Mouse (Mus musculus) left cerebral cortex, postnatal 14 days (tissue): ENCODE measurements around the gene Xrcc2. TPM values are rescaled to one million over a fixed set of nuclear protein-coding genes. Genes with fewer than 3 reads are reported as not detected.

Experiments used
- DNase-seq, 2 experiments: peaks; one replicate each; pipeline ENCODE4 v3.0.0; 2021 to 2022; ENCODE audit warnings: low spot score in 2 of 2, mixed read lengths in 1 of 2
- intact Hi-C: fragments of 180-260 bp; cut with DNase I; formaldehyde crosslinking; loops from one replicate; pipeline ENCODE4 v1.15.1; 2025
- total RNA-seq, 2 experiments: library from RNA; stranded (reverse); gene quantifications; 2 replicates each; pipeline ENCODE4 v1.2.3; 2021

Gene Xrcc2
- total RNA-seq, 2 experiments from 2014 or later, result 4.6 to 5.6 TPM

DNA sequence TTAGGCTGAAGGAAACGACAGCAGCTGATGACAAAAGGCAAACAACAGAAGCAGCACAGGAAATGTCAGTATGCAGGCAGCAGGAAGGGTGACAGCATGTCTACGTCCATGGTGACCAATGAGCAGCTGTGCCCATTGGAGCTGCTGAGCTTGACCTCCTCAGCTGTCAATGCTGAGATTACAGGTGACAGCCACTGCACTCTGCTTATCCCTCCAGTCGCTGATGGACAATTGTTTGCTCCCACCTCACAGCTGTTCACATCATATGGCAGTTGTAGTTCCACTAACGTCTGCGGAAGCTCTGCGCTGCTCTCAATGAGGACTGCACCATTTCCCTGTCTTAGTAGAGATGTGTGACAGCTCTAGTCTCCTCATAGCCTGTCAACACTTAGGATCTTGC lies 9.8 kb downstream of the Xrcc2 start:
- DNase-seq, result no peak
- intact Hi-C loops, result no loop called here

DNA sequence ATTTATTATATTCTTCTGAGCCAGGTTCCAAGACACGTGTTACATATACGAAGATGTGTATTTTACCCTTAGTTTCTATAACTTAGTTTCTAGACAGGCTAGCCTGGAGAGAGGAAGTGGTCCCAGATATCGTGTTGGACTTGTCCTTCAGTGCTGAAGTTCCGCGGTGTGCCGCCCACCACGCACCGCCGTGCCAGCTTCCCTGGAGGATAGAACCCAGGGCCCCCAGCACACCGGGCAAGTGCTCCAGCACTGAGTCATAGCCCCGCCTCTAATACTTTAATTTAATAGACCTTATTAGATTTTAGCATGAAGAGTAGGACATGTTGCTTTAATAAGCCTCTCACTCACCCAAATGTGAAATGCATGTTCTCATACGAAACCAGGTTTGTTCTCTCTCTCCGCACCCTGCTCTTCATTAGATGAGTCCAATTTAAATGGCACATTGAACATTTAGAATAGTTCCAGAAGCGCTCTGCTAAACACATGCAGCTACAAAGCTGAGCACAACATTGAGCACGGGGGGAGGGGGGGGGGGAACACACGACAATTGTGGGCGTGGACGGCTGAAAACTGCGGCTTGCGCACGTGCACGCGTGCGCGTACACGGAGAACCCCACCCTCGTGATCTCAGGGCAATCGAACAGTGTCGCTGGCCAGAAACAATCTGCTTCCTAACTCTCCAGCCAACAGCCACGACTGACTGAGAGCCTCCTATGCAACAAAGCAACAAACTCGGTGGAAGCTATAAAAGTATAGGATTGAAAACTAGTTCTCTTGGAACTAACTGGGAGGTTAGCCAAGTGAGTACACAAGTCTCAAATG lies 33.7 kb downstream of the Xrcc2 start:
- no peak for DNase-seq
- intact Hi-C loops, result no loop called here

DNA sequence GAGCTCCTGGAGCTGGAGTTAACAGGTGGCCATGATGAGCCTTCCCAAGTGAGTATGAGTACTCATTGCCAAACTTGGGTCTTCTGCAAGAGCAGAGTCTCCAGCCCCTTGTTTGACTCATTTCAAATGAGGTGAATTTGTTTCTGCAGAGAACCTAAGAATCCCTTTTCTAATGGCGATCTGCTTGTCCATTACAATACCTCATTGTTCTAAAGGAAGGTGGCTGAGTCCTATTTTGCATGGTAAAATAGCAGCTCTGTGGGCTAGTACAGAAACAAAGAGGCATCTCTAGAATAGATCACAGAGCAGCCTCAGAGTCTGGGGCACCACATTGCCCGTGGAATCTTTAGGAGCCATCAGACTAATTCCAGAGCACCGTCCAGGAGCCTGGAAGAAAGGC lies 34.6 kb downstream of the Xrcc2 start:
- intact Hi-C loops, result no loop called here
- no peak for DNase-seq

DNA sequence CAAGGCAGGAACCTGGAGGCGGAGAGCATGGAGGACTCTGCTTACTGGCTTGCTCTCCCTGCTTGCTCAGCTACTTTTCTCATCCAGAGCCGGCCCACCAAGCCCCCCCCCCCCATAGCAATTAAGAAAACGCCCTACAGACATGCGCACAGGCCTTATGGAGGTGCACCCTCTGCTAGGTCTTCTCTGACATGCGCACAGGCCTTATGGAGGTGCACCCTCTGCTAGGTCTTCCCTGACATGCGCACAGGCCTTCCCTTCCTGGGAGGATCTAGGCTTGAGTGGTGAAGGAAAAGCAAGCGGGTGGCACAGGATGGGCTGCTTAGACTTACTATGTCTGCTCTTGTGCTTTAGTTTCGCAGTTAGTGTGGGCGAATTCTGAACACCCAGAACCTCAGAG lies 37.3 kb downstream of the Xrcc2 start:
- DNase-seq, result no peak
- intact Hi-C loops, result no loop called here

DNA sequence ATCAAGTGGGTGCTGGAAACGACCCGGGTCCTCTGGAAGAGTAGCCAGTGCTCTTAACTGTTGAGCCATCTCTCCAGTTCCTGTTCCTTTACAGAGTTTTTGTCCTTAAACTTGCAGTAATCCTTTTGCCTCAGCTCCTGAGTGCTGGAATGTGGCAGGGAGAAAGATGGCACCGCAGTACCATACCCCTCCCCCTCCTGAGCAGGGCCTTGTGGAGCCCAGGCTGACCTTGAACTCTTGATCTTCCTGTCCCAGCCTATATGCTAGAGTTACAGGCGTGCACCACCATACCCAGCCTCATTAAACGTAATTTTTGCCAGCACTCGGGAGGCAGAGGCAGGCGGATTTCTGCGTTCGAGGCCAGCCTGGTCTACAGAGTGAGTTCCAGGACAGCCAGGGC lies 38.9 kb downstream of the Xrcc2 start:
- intact Hi-C loops, result no loop called here

GRCm38 (mm10) chr5:25666108-25666507 lies 39.5 kb downstream of the Xrcc2 start:
- intact Hi-C loops, result no loop called here
- DNase-seq, result peak; percentile 35 to 66

More for the DNA sequence above, 38.9 kb downstream of the Xrcc2 start:
- DNase-seq, result no peak

DNA sequence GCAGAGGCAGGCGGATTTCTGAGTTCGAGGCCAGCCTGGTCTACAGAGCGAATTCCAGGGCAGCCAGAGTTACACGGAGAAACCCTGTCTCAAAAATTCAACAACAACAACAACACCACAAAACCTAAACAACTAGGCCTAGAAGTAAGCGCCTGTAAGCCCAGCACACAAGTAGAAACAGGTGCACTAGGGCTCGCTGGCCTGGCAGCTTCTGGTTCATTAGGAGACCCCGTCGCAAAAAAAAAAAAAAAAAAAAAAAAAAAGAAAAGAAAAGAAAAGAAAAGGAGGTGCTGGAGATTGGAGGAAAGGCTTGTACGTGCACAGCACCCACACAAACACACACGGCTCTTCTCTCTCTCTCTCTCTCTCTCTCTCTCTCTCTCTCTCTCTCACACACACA lies 40.1 kb downstream of the Xrcc2 start:
- intact Hi-C loops, result no loop called here
- no peak for DNase-seq

DNA sequence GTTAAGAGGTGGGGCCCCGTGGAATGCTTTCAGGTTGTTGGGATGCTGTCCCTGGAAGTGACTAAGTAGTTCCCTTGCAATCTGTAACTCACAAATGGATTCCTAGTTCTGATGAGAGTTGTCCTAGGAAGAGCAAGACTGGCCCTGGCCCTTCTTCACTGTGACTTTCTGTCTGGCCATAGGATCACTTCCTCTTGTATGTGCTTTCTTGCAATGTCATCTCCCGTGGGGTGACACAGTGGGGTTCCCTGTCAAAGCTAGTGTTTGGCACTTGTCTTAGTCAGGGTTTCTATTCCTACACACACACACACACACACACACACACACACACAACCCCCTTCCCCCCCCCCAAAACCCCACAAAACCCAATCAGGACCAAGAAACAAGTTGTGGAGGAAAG lies 42.5 kb downstream of the Xrcc2 start:
- intact Hi-C loops, result no loop called here
- no peak for DNase-seq

- intact Hi-C loops, result no loop called here
- no peak for DNase-seq
Observed at GRCm38 (mm10) chr5:25654578-25654987, 51.0 kb downstream of the Xrcc2 start.

DNA sequence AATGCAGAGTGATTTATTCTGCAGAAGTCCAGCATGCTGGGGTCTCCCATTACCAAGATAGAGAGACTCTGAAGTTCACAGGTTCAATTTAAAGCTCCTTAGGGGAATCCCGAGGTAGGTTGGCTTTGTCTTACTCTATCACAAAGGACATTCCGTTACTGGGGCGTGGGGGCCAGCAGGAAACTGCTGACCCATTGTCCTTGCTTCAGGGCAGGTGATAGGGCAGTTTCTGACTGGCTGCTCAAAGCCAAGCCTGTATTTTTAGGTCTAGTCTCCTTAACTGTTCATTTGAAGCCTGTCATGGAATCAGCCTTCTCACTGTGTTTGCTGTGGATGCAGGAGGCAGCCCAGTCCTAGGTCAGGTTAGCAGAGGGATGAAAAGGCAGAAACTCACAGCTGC lies 52.2 kb downstream of the Xrcc2 start:
- DNase-seq, result no peak
- intact Hi-C loops, result no loop called here

GRCm38 (mm10) chr5:25652435-25652834 lies 53.2 kb downstream of the Xrcc2 start:
- peak; percentile 46 to 49 for DNase-seq
- intact Hi-C loops, result no loop called here

DNA sequence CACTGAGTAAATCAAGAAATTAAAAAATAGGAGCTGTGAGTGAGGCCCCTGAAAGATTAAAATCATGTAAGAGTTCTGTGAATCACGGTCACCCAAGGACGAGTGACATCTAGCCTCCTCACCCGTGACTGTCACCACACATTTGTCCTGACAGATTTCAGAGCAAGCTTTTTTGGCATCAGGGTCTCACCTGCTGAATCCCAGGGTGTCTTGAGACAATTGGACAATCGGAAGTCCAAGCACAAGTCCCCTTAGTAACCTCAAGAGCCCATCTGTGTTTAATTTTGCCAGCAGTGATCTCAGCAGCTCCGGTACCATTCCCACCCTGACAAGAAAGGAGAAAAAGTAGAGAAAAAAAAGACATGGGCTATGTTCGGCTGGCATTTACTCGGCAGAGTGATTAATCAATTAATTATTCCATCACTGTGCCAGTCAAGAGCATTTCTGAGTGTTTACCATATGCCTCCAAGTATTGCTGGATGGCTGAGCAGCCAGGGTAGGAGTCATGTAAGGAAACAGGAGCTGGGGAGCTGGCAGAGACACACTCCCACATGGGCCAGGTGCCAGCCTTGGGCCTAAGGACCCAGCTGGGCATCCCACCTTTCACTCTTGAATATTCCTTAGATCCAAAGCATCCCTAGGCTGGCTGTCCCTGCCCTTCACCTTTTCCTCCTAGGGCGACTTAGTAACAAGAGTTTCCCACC lies 59.8 kb downstream of the Xrcc2 start:
- no peak for DNase-seq
- intact Hi-C loops, result no loop called here

- no peak for DNase-seq
- intact Hi-C loops, result no loop called here
Observed at GRCm38 (mm10) chr5:25644509-25644908, 61.1 kb downstream of the Xrcc2 start.

- DNase-seq, result no peak
- intact Hi-C loops, result no loop called here
Observed at GRCm38 (mm10) chr5:25642741-25643140, 62.9 kb downstream of the Xrcc2 start.

Other genes with a start within 250 kb of the Xrcc2 start
- 10 to 100 TPM; 63.9 to 69.4 TPM for gene Kmt2c, start 207.0 kb downstream of the Xrcc2 start, total RNA-seq
- not detected for gene Cct8l1, start 189.8 kb downstream of the Xrcc2 start, total RNA-seq
- gene Actr3b, start 54.2 kb upstream of the Xrcc2 start, total RNA-seq, result 100 to 1,000 TPM; 191 to 211 TPM
- gene Gm21663, start 236.6 kb upstream of the Xrcc2 start, total RNA-seq, result not detected
- gene Gm21671, start 248.6 kb upstream of the Xrcc2 start, total RNA-seq, result not detected